Mouse (Mus musculus) B cell, adult 67 days (primary cell): Measurements from ENCODE around the gene Gm6685. TPM values are rescaled to one million over a fixed set of nuclear protein-coding genes. Genes with fewer than 3 reads are reported as not detected.

Experiments used
- total RNA-seq, 2 experiments: library from RNA; stranded (reverse); gene quantifications; 4 replicates each; pipeline ENCODE4 v1.2.4; 2023

The Gm6685 gene
- total RNA-seq = 10 to 100 TPM in 1 of 2 experiments, 1 to 10 TPM in 1; 8.9 to 14.0 TPM

GRCm38 (mm10) chr11:28339224-28340150 is at the start of gene Gm6685:
TSS of gene Gm6685 (minus strand) at chr11:28339867.

Other genes starting within 250 kb of the Gm6685 start
- not detected for gene Ccdc85a, start 244.5 kb upstream of the Gm6685 start, total RNA-seq